Mouse (Mus musculus): ENCODE data around the gene Vopp1.
"Not testable (repeated sequence)": the region's sequence is repeated elsewhere in the genome, so short reads cannot be mapped to it uniquely, and the experiment has no call there.

The Vopp1 gene

GRCm38 (mm10) chr6:57824422-57825258 is at the start of gene Vopp1:
Vopp1 (minus strand) TSS chr6:57825159.
- DNase-seq: peak; percentile 51 to 65

GRCm38 (mm10) chr6:57859043-57860042 is 34.4 kb upstream of the Vopp1 start:
- peak in 1 of 2 experiments; percentile 4 for DNase-seq

GRCm38 (mm10) chr6:57851177-57851576 is 26.2 kb upstream of the Vopp1 start:
- DNase-seq: not testable (repeated sequence)

- no peak for DNase-seq
Measured at GRCm38 (mm10) chr6:57850286-57850685, 25.3 kb upstream of the Vopp1 start, which contains the start of gene Vmn1r21. Vmn1r21 (minus strand) TSS chr6:57850343.

GRCm38 (mm10) chr6:57839693-57840408 is 14.9 kb upstream of the Vopp1 start:
- DNase-seq: no peak

GRCm38 (mm10) chr6:57825259-57825715 is 328 bp upstream of the Vopp1 start:
- DNase-seq: no peak

- no peak for DNase-seq
Measured at GRCm38 (mm10) chr6:57823461-57823860, 1.5 kb downstream of the Vopp1 start.

GRCm38 (mm10) chr6:57822648-57823410 is 2.1 kb downstream of the Vopp1 start:
- no peak for DNase-seq

- DNase-seq: no peak
Measured at GRCm38 (mm10) chr6:57814436-57814940, 10.5 kb downstream of the Vopp1 start.

GRCm38 (mm10) chr6:57811748-57812730 is 12.9 kb downstream of the Vopp1 start:
- no peak for DNase-seq

GRCm38 (mm10) chr6:57805218-57806069 is 19.5 kb downstream of the Vopp1 start:
- DNase-seq: no peak

GRCm38 (mm10) chr6:57803130-57803529 is 21.8 kb downstream of the Vopp1 start:
- no peak for DNase-seq

- DNase-seq: no peak
Measured at GRCm38 (mm10) chr6:57798986-57799385, 26.0 kb downstream of the Vopp1 start.

GRCm38 (mm10) chr6:57796853-57797423 is 28.0 kb downstream of the Vopp1 start:
- DNase-seq: no peak

- DNase-seq: peak; percentile 16 to 30
Measured at GRCm38 (mm10) chr6:57795835-57796234, 29.1 kb downstream of the Vopp1 start.

- not testable (repeated sequence) for DNase-seq
Measured at GRCm38 (mm10) chr6:57792821-57793220, 32.1 kb downstream of the Vopp1 start.

GRCm38 (mm10) chr6:57790542-57790941 is 34.4 kb downstream of the Vopp1 start:
- no peak for DNase-seq

GRCm38 (mm10) chr6:57787376-57787775 is 37.6 kb downstream of the Vopp1 start:
- no peak for DNase-seq

GRCm38 (mm10) chr6:57784251-57784650 is 40.7 kb downstream of the Vopp1 start:
- DNase-seq: no peak
